Mouse (Mus musculus) MEL (cell line): ENCODE data around the gene Ern1.

Experiments
- CTCF ChIP-seq, 3 experiments: IDR thresholded peaks in 2 of 3; conservative IDR thresholded peaks in 1 of 3; 2 replicates each; pipeline ENCODE4 v1.5.1; 2011 to 2012; ENCODE audit warnings: low read length in 3 of 3, low read depth in 2 of 3, mild to moderate bottlenecking in 2 of 3, improper control_type of control experiment in 1 of 3, inconsistent platforms in 1 of 3, mixed read lengths in 1 of 3, moderate library complexity in 1 of 3; ENCODE audit not compliant: control insufficient read depth in 1 of 3, insufficient read depth in 1 of 3, poor library complexity in 1 of 3, severe bottlenecking in 1 of 3
- POLR2A ChIP-seq, 2 experiments: IDR thresholded peaks; 2 replicates each; pipeline ENCODE4 v1.6.1; 2011 to 2012; ENCODE audit warnings: low read length in 2 of 2, mild to moderate bottlenecking in 2 of 2, control low read depth in 1 of 2, improper control_type of control experiment in 1 of 2, low read depth in 1 of 2, moderate library complexity in 1 of 2; ENCODE audit not compliant: control insufficient read depth in 1 of 2, insufficient read depth in 1 of 2, poor library complexity in 1 of 2
- UBTF ChIP-seq: IDR thresholded peaks from 2 replicates; pipeline ENCODE4 v1.6.1; 2012; ENCODE audit warnings: low read depth, mild to moderate bottlenecking, inconsistent platforms, low read length, improper control_type of control experiment, moderate library complexity, borderline replicate concordance; ENCODE audit not compliant: insufficient read depth

- TF ChIP-seq CTCF (IDR thresholded peaks at IDR 0.05 in 2 of 3, conservative IDR thresholded peaks at IDR 0.05 in 1 of 3; ENCODE audit: control insufficient read depth in 1 of 3, insufficient read depth in 1 of 3, low read depth in 2 of 3, low read length in 3 of 3, poor library complexity in 1 of 3, severe bottlenecking in 1 of 3) = no peak
- TF ChIP-seq UBTF = no peak
- no peak for TF ChIP-seq POLR2A (IDR thresholded peaks at IDR 0.05; ENCODE audit: control insufficient read depth in 1 of 2, insufficient read depth in 1 of 2, low read depth in 1 of 2, low read length in 2 of 2, poor library complexity in 1 of 2)
These were observed 101.2 kb downstream of the Ern1 start for GRCm38 (mm10) chr11:106386409-106386808.
